Mouse (Mus musculus) neural tube, embryonic 15.5 days (tissue): ENCODE results near the gene Eef1akmt2. TPM values are rescaled to one million over a fixed set of nuclear protein-coding genes. Genes with fewer than 3 reads are reported as not detected.

Source experiments
- ATAC-seq: fragments of 200-750 bp; cut with Nextera tagmentation; 2 replicates; pipeline ENCODE4 v1.8.0; 2017; ENCODE audit warnings: mild to moderate bottlenecking, moderate TSS enrichment, moderate library complexity; ENCODE audit not compliant: low FRiP score
- H3K27ac ChIP-seq: fragments of 300-500 bp; sonication (generic); replicated peaks from 2 replicates; pipeline ENCODE4 v1.5.1; 2015; ENCODE audit warnings: mild to moderate bottlenecking, inconsistent platforms
- H3K27me3 ChIP-seq: fragments of 300-500 bp; sonication (generic); replicated peaks from 2 replicates; pipeline ENCODE4 v1.6.1; 2015; ENCODE audit warnings: inconsistent platforms
- H3K36me3 ChIP-seq: fragments of 300-500 bp; sonication (generic); 2 replicates; pipeline ENCODE4 v1.6.1; 2015; ENCODE audit warnings: inconsistent platforms
- H3K4me1 ChIP-seq: fragments of 300-500 bp; sonication (generic); 2 replicates; pipeline ENCODE4 v1.6.1; 2015; ENCODE audit warnings: inconsistent platforms
- H3K4me2 ChIP-seq: fragments of 300-500 bp; sonication (generic); 2 replicates; pipeline ENCODE4 v1.6.1; 2015; ENCODE audit warnings: inconsistent platforms, mild to moderate bottlenecking, moderate library complexity
- H3K4me3 ChIP-seq: fragments of 300-500 bp; sonication (generic); replicated peaks from 2 replicates; pipeline ENCODE4 v1.5.1; 2015; ENCODE audit warnings: mild to moderate bottlenecking, inconsistent platforms
- H3K9ac ChIP-seq: fragments of 300-500 bp; sonication (generic); replicated peaks from 2 replicates; pipeline ENCODE4 v1.6.1; 2015; ENCODE audit warnings: mild to moderate bottlenecking, inconsistent platforms
- H3K9me3 ChIP-seq: fragments of 300-500 bp; sonication (generic); replicated peaks from 2 replicates; pipeline ENCODE4 v1.6.1; 2016; ENCODE audit warnings: inconsistent platforms
- WGBS: fragments of 180-500 bp; shearing (Covaris S2); methylation state at CpG from one replicate; pipeline ENCODE4 v1.1.7; 2015; ENCODE audit warnings: mixed read lengths; 5-methylcytosine and 5-hydroxymethylcytosine counted together
- polyA plus RNA-seq: library from polyadenylated mRNA; unstranded; fragments of >200 nt; fragmentation: Nextera tagmentation; extraction: Ambion mirVana; gene quantifications from 2 replicates; pipeline ENCODE4 v1.2.1, GENCODE M21; 2015

Eef1akmt2 gene
- polyA plus RNA-seq, 1 experiment from 2014 or later, result 84.5 TPM

GRCm38 (mm10) chr7:132799119-132800016 lies 53.1 kb downstream of the Eef1akmt2 start:
- WGBS, result 92% methylated on average over 5 of the region's 5 CpGs
- Histone ChIP-seq H3K4me1 (peaks cover 19% of the 10 kb centered on the region; the same call in 1 of the 2 replicates), H3K4me2 (no peak overlapping the region), H3K9me3 (no peaks in the 10 kb centered on the region), H3K27ac (no peak overlapping the region), H3K4me3 (no peak overlapping the region), H3K36me3 (no peaks in the 10 kb centered on the region), H3K9ac (no peak overlapping the region), H3K27me3 (no peaks in the 10 kb centered on the region)
- ATAC-seq, result no peak

- H3K36me3 ChIP-seq, result no peaks in the 10 kb centered on the region
- H3K27ac ChIP-seq, result no peak overlapping the region
- no peak overlapping the region for H3K4me3 ChIP-seq
- no peak overlapping the region for H3K9ac ChIP-seq
- 0 out of 2 replicates have a peak, but pooled peaks cover 16% of the 10 kb centered on the region for H3K4me1 ChIP-seq
- no peak overlapping the region for H3K4me2 ChIP-seq
- H3K9me3 ChIP-seq, result no peaks in the 10 kb centered on the region
- 89% methylated on average over 5 of the region's 5 CpGs for WGBS
- no peak for ATAC-seq
- no peaks in the 10 kb centered on the region for H3K27me3 ChIP-seq
Observed at GRCm38 (mm10) chr7:132795141-132795540, 57.3 kb downstream of the Eef1akmt2 start.

- no peak overlapping the region for H3K4me3 ChIP-seq
- ATAC-seq, result no peak
- no peaks in the 10 kb centered on the region for H3K36me3 ChIP-seq
- H3K9ac ChIP-seq, result no peak overlapping the region
- H3K4me2 ChIP-seq, result no peak overlapping the region
- no peaks in the 10 kb centered on the region for H3K9me3 ChIP-seq
- 0 out of 2 replicates have a peak, but pooled peaks cover 14% of the 10 kb centered on the region for H3K4me1 ChIP-seq
- 46% methylated on average over 6 of the region's 6 CpGs for WGBS
- no peaks in the 10 kb centered on the region for H3K27me3 ChIP-seq
- no peak overlapping the region for H3K27ac ChIP-seq
Observed at GRCm38 (mm10) chr7:132793467-132793866, 59.0 kb downstream of the Eef1akmt2 start.

GRCm38 (mm10) chr7:132790447-132791219 lies 61.8 kb downstream of the Eef1akmt2 start:
- Histone ChIP-seq H3K36me3 (no peaks in the 10 kb centered on the region), H3K4me1 (peaks cover 28% of the 10 kb centered on the region), H3K27ac (no peak overlapping the region), H3K4me3 (no peak overlapping the region), H3K4me2 (no peak overlapping the region), H3K9me3 (no peaks in the 10 kb centered on the region), H3K27me3 (no peaks in the 10 kb centered on the region), H3K9ac (no peak overlapping the region)
- WGBS, result 82% methylated on average over 14 of the region's 14 CpGs
- ATAC-seq, result no peak

GRCm38 (mm10) chr7:132788826-132789225 lies 63.6 kb downstream of the Eef1akmt2 start:
- Histone ChIP-seq H3K27me3 (no peaks in the 10 kb centered on the region), H3K27ac (no peak overlapping the region), H3K4me3 (no peak overlapping the region), H3K36me3 (no peaks in the 10 kb centered on the region), H3K4me1 (peaks cover 33% of the 10 kb centered on the region), H3K9me3 (no peaks in the 10 kb centered on the region), H3K4me2 (no peak overlapping the region), H3K9ac (no peak overlapping the region)
- ATAC-seq, result no peak
- WGBS, result 95% methylated on average over 13 of the region's 13 CpGs

- Histone ChIP-seq H3K27me3 (no peaks in the 10 kb centered on the region), H3K9me3 (no peaks in the 10 kb centered on the region), H3K4me2 (no peak overlapping the region), H3K9ac (no peak overlapping the region), H3K4me1 (peaks cover 25% of the 10 kb centered on the region), H3K27ac (no peak overlapping the region), H3K4me3 (no peak overlapping the region), H3K36me3 (no peaks in the 10 kb centered on the region)
- no peak for ATAC-seq
- WGBS, result 89% methylated on average over 4 of the region's 4 CpGs
Observed at GRCm38 (mm10) chr7:132787496-132788190, 64.8 kb downstream of the Eef1akmt2 start.

- Histone ChIP-seq H3K4me1 (peaks cover 28% of the 10 kb centered on the region), H3K9ac (no peak overlapping the region), H3K4me2 (no peak overlapping the region), H3K27ac (no peak overlapping the region), H3K27me3 (no peaks in the 10 kb centered on the region), H3K9me3 (no peaks in the 10 kb centered on the region), H3K36me3 (no peaks in the 10 kb centered on the region), H3K4me3 (no peak overlapping the region)
- WGBS, result 98% methylated on average over 4 of the region's 4 CpGs
- no peak for ATAC-seq
Observed at GRCm38 (mm10) chr7:132787022-132787421, 65.5 kb downstream of the Eef1akmt2 start.

GRCm38 (mm10) chr7:132786522-132786921 lies 66.0 kb downstream of the Eef1akmt2 start:
- no peak overlapping the region; the same call in 1 of the 2 replicates for H3K27ac ChIP-seq
- 35% methylated on average over 4 of the region's 4 CpGs for WGBS
- no peak for ATAC-seq
- H3K9ac ChIP-seq, result no peak overlapping the region
- H3K4me1 ChIP-seq, result peaks cover 33% of the 10 kb centered on the region
- H3K9me3 ChIP-seq, result no peaks in the 10 kb centered on the region
- no peaks in the 10 kb centered on the region for H3K27me3 ChIP-seq
- H3K4me2 ChIP-seq, result no peak overlapping the region
- no peaks in the 10 kb centered on the region for H3K36me3 ChIP-seq
- H3K4me3 ChIP-seq, result no peak overlapping the region

GRCm38 (mm10) chr7:132786011-132786410 lies 66.5 kb downstream of the Eef1akmt2 start:
- Histone ChIP-seq H3K4me3 (no peak overlapping the region), H3K4me1 (peaks cover 38% of the 10 kb centered on the region), H3K27ac (no peak overlapping the region), H3K4me2 (no peak overlapping the region), H3K9me3 (no peaks in the 10 kb centered on the region), H3K27me3 (no peaks in the 10 kb centered on the region), H3K9ac (no peak overlapping the region), H3K36me3 (no peaks in the 10 kb centered on the region)
- 71% methylated on average over 7 of the region's 7 CpGs for WGBS
- ATAC-seq, result no peak

- H3K4me1 ChIP-seq, result peaks cover 43% of the 10 kb centered on the region
- no peak overlapping the region for H3K9ac ChIP-seq
- ATAC-seq, result no peak
- H3K9me3 ChIP-seq, result no peaks in the 10 kb centered on the region
- H3K4me3 ChIP-seq, result no peak overlapping the region
- H3K36me3 ChIP-seq, result no peaks in the 10 kb centered on the region
- WGBS, result 84% methylated on average over 5 of the region's 5 CpGs
- no peak overlapping the region for H3K4me2 ChIP-seq
- no peak overlapping the region for H3K27ac ChIP-seq
- H3K27me3 ChIP-seq, result no peaks in the 10 kb centered on the region
Observed at GRCm38 (mm10) chr7:132784101-132784500, 68.4 kb downstream of the Eef1akmt2 start.

GRCm38 (mm10) chr7:132781850-132782249 lies 70.6 kb downstream of the Eef1akmt2 start:
- no peaks in the 10 kb centered on the region for H3K27me3 ChIP-seq
- H3K27ac ChIP-seq, result peak overlapping the region; percentile 76
- no peaks in the 10 kb centered on the region for H3K9me3 ChIP-seq
- no peak overlapping the region for H3K4me2 ChIP-seq
- H3K4me3 ChIP-seq, result no peak overlapping the region
- peak; percentile 11; the same call in 1 of the 2 replicates for ATAC-seq
- H3K36me3 ChIP-seq, result peaks cover 3% of the 10 kb centered on the region; the same call in 1 of the 2 replicates
- H3K9ac ChIP-seq, result no peak overlapping the region
- 56% methylated on average over 6 of the region's 6 CpGs for WGBS
- peaks cover 41% of the 10 kb centered on the region for H3K4me1 ChIP-seq
